Mouse (Mus musculus): Measurements from ENCODE around the gene Tgm3. TPM values are rescaled to one million over a fixed set of nuclear protein-coding genes. Genes with fewer than 3 reads are reported as not detected.

Tgm3 gene
- not detected for total RNA-seq (2021)
- long read RNA-seq, experiment 1 = 0 reads
- long read RNA-seq, experiment 2 = 0 reads

DNA sequence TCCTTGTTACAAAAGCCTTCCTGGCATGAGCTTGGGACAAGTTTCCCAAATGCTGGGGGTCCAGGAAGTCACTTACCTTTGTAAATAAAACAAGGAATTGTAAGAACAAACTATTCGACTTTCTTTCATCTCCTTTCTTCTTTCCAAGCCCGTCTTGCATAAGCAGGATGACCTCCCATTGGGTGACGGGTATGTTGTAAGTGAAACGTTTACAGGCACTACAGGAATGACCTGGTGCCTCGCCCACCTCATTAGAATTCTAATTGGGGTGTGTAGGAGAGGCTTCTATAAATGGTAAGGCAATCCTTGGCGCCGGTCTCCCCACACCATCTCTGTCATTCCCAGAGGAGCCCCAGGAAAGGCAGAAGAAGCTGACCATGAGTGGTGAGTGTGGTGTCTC, at the start of gene Tgm3:
Tgm3 (plus strand) TSS at position 324 of the 400 bp plus-strand sequence.
- intact Hi-C loops (cut with DNase I) = no loop called here

DNA sequence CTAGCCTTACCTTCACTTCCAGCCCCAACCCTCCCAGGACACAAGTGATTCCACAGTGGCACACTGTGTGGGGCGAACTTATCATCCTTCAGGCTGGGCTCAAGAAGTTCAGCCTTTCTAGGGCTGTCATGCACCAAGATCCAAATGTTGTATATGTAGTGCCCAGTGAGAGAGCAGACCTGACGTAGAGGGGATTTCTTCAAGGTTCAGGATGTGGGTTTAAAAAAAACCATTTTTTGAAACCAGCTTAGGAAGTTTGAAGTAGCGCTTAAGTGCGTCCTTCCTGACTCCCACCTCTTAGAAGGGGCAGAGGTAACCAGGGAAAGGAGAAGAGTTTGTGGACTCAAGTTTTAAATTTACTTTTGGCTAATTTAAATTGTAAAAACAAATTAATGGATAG, 31.5 kb upstream of the Tgm3 start:
- DNase-seq = no peak
- intact Hi-C loops (cut with DNase I) = no loop called here

More for the DNA sequence above, at the start of gene Tgm3:
- DNase-seq = no peak

GRCm38 (mm10) chr2:129987527-129988045, 24.6 kb upstream of the Tgm3 start:
- intact Hi-C loops (cut with DNase I) = no loop called here

GRCm38 (mm10) chr2:129989646-129990045, 22.5 kb upstream of the Tgm3 start:
- intact Hi-C loops (cut with DNase I) = no loop called here

More at GRCm38 (mm10) chr2:129987527-129988045, 24.6 kb upstream of the Tgm3 start:
- DNase-seq = no peak

GRCm38 (mm10) chr2:129994468-129994867, 17.7 kb upstream of the Tgm3 start:
- no peak for DNase-seq
- intact Hi-C loops (cut with DNase I) = no loop called here

More at GRCm38 (mm10) chr2:129989646-129990045, 22.5 kb upstream of the Tgm3 start:
- DNase-seq = no peak

GRCm38 (mm10) chr2:129998476-129998875, 13.7 kb upstream of the Tgm3 start:
- intact Hi-C loops (cut with DNase I) = no loop called here
- DNase-seq = no peak

DNA sequence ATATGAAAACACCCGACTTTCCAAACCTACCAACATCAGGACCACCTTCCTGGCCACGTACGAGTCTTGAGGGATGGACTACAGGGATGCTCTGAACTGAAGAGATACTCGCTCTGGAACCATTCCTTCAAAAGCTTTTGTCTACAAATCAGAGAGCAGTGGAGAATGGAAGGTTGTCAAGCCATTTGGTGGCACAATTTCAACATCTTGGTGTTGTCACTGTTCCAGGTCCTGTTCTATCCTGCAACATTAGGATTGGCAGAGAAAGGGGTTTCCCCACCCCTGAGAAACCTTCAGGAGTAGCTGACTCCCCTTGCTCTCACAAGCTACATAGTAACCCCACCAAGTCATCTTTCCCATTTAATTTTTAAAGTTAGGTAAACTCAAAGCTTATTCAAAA, 12.9 kb upstream of the Tgm3 start:
- DNase-seq = no peak
- intact Hi-C loops (cut with DNase I) = no loop called here

- intact Hi-C loops (cut with DNase I) = no loop called here
- no peak for DNase-seq
Observed at GRCm38 (mm10) chr2:130000601-130001000, 11.5 kb upstream of the Tgm3 start.

- intact Hi-C loops (cut with DNase I) = no loop called here
- DNase-seq = no peak
Observed at GRCm38 (mm10) chr2:130004046-130004445, 8.1 kb upstream of the Tgm3 start.

DNA sequence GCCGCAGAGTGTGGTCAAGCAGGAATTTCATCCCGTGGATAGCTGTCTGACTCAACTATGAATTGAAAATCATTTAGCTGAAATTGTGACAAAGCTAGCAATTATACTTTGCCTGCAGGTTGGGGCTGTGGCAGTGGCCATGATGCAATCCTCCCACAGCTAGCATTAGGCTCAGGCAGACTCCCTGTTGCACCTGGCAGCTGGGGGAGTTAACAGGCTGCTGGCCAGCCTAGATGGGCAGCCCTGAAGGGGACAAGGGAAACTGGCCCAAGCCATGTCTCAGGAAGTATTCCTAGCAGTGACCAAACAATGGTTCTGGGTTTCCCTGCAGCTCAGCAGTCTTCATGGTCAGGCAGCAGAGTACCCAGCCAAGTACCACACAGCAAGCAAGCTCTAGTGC, 2.8 kb upstream of the Tgm3 start:
- intact Hi-C loops (cut with DNase I) = no loop called here
- DNase-seq = no peak

GRCm38 (mm10) chr2:130013646-130014045, 1.5 kb downstream of the Tgm3 start:
- no peak for DNase-seq
- intact Hi-C loops (cut with DNase I) = no loop called here

GRCm38 (mm10) chr2:130015196-130015595, 3.0 kb downstream of the Tgm3 start:
- no peak for DNase-seq
- intact Hi-C loops (cut with DNase I) = no loop called here

- intact Hi-C loops (cut with DNase I) = no loop called here
- no peak for DNase-seq
Observed at GRCm38 (mm10) chr2:130018084-130018483, 5.9 kb downstream of the Tgm3 start.

DNA sequence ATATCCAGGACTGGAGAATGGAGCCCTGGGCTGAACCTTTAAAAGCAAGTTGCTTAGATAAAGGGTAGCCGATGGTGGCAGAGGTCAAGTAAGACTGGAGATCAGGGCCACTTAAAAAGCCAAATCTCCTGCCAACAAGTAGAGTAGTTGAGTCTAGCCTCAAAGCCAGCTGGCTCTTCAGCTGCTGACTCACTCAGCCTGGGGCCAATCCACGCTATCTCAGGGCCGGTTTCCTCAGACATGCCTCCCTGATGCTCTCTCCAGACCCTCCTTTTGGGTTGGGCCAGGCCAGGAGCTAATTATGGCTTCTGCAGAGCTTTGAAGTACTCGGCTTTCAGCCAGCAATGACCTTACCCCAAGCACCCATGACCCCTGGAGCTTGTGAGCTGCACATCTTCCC, 15.7 kb downstream of the Tgm3 start:
- intact Hi-C loops (cut with DNase I) = no loop called here
- peak in 1 of 2 experiments; percentile 5 for DNase-seq

DNA sequence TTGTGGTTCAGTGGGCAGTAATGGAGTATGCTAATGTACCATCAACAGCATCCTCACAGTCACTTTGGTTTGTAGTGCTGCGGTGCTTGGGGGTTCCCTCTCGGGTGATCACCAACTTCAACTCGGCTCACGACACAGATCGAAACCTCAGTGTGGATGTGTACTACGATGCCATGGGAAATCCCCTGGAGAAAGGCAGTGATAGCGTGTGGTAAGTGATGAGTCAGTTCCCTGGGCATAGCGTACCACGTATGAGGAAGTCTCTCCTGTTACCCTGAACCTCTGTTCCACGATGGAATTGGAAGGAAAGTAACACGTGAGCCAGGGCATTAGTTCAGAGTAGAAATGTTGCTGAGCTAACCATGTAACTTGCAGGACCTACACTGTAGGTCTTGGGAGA, 17.7 kb downstream of the Tgm3 start:
- no peak for DNase-seq
- intact Hi-C loops (cut with DNase I) = no loop called here

GRCm38 (mm10) chr2:130032661-130033060, 20.5 kb downstream of the Tgm3 start:
- no peak for DNase-seq
- intact Hi-C loops (cut with DNase I) = no loop called here

DNA sequence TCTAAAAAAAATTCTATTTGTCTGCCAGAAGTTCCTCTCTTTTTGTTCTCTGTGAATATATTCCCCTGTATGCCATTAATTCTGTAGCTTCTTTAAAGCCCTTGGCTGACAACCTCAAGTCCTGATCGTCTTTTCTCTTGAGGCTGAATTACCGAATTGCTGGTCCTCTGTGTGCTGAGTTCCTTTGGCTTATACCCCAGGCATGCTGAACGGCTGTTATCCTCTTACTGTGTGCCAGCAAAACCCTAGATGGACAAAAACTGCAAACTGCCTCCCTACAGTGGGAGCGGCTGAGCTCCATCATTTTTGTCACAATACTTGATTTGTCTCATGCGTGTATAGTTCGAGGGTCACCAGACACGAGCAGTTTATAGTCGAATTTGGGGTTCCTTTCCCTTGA, 24.7 kb downstream of the Tgm3 start:
- intact Hi-C loops (cut with DNase I) = no loop called here
- no peak for DNase-seq

GRCm38 (mm10) chr2:130038971-130039370, 26.8 kb downstream of the Tgm3 start:
- intact Hi-C loops (cut with DNase I) = no loop called here
- no peak for DNase-seq

GRCm38 (mm10) chr2:130040190-130040886, 28.2 kb downstream of the Tgm3 start:
- DNase-seq = no peak
- intact Hi-C loops (cut with DNase I) = no loop called here

DNA sequence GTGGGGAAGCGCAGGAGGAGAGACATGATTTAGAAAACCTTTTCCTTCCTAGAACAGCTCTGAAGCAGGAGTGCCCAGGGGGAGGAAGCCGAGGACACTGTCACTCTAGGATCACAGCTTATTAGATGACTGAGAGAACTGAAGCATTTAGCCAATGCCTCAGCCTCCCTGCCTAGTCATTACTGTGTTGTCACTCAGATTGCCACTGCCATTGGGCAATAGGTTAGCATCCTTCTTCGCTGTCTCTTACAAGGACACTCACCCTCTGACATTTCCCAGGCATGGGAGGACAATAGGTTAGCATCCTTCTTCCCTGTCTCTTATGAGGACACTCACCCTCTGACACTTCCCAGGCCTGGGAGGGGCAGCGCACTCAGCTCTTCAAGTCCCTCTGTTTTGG, 31.7 kb downstream of the Tgm3 start:
- intact Hi-C loops (cut with DNase I) = no loop called here

DNA sequence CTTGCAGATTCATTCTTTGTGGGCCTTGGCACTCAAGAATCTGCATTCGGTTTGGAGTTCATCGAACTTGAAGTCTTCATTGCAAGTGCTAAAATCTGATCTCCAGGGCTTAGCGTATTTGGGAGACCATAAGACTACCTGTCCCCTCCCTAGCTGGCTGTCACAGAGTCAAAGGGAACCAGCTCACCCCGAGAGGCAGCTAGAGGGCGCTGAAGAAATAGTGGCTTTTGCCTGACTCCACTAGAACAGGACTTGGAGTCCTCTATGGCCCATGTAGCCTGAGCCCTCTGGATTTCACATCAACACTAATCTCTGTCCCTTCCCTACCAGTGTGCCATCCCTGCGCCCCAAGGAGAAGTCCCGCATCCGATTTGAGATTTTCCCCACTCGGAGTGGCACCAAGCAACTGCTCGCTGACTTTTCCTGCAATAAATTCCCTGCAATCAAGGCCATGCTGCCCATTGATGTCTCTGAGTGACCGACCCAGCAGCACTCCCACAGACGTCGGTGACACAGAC, 35.8 kb downstream of the Tgm3 start:
- no peak for DNase-seq
- intact Hi-C loops (cut with DNase I) = no loop called here

More for the DNA sequence above, 31.7 kb downstream of the Tgm3 start:
- DNase-seq = no peak

DNA sequence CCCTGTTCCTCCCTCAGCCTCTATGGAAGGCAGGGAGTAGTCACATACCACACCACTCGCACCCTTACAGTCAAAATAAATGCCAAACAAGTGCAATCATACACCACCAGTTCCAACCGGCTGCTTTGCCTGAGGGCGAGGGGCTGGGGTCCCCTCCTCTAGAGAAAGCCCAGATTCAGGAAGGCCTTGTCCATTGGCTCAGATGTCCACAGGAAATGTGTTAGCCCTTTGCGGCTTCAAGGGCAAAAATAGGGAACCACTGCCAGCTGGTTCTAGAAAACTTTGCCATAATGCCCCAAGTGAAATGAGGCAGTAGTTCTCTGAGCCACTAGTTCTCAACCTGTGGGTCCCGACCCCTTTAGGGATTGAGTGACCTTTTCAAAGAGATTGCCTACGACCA, 36.6 kb downstream of the Tgm3 start:
- intact Hi-C loops (cut with DNase I) = no loop called here
- no peak for DNase-seq
